Mouse (Mus musculus) heart, adult 8-10 months (tissue): ENCODE data around the gene Trem1. TPM values are rescaled to one million over a fixed set of nuclear protein-coding genes. Genes with fewer than 3 reads are reported as not detected.

Source experiments
- DNase-seq: peaks from one replicate; pipeline ENCODE4 v3.0.0; 2022; ENCODE audit warnings: low spot score
- total RNA-seq, 4 experiments: library from RNA; stranded (reverse); gene quantifications; 2 replicates each; pipeline ENCODE4 v1.2.4; 2022

The Trem1 gene
- total RNA-seq: under 1 TPM in 2 of 4 experiments, not detected in 2; 0.12 to 0.49 TPM

DNA sequence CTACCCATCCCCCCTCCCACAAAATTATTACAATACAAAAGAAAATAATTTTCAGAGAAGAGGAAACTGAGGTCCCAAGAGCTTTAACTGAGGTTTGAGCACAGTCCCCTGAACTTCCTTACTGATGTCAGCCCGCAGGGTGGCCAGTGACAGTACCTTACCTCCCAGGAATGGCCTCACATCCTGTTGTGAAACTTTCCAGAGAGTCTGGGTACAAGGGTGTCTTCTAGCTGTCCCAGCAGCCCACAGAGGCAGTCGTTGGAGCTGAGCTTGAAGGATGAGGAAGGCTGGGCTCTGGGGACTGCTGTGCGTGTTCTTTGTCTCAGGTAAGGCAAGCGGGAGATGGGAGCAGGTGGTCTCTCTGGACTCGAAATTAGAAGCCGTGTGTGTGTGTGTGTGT, at the start of gene Trem1:
Gene Trem1 (plus strand): TSS at position 251 of the 400 bp plus-strand sequence.
- no peak for DNase-seq

DNA sequence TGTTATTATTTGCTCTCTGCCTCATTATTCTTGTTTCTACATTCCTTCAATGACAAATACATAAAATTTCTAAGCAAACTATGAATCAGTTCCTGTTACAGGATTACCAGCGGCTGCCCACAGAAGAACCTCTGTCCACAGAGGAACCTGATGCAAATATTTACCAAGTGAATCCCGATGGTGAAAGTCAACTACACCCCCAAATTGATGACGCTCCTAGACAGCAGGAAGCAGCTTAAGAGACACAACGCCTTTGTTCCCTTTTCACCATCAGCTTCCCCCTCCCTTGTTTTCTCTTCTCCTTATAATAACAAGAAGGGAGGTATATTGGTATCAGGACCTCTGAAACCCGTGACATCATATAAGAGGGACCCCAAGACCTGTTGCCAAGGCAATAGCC, 47.3 kb upstream of the Trem1 start:
- DNase-seq: no peak

GRCm38 (mm10) chr17:48192366-48192765, 40.2 kb upstream of the Trem1 start:
- no peak for DNase-seq

GRCm38 (mm10) chr17:48203086-48203485, 29.5 kb upstream of the Trem1 start:
- no peak for DNase-seq

DNA sequence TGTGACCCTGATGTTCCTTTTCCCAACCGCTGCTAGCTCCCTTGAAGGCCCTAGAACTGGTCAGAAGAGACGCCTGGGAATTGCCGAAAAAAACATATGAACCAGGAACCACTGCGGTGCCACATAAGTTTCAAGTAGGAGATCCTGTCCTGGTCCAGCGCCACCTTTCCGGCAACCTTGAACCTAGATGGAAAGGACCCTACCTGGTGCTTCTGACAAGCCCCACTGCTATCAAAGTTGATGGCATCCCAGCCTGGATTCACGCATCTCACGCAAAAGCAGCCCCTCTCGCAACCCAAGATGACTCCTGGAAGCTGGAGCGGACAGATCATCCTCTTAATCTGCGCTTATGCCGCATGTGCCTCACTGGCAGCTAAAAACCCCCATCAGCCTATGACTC, 20.0 kb upstream of the Trem1 start:
- no peak for DNase-seq

- no peak for DNase-seq
Measured at GRCm38 (mm10) chr17:48213511-48213910, 19.1 kb upstream of the Trem1 start.

DNA sequence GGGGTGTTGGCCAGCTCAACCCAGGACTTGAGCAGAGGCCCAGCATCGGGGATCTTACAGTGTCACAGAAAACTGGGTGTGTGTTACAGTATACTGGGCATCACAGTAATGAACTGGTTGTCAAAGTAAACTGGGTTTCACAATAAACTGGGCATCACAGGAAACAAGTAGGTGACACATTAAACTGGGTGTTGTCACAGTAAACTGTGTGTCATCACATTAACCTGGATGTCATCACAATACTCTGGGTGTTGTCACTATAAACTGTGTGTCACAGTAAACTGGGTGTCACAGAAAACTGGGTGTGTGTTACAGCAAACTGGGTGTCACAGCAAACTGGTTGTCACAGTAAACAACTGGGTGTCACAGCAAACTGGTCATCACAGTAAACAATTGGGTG, 17.1 kb upstream of the Trem1 start:
- DNase-seq: no peak

DNA sequence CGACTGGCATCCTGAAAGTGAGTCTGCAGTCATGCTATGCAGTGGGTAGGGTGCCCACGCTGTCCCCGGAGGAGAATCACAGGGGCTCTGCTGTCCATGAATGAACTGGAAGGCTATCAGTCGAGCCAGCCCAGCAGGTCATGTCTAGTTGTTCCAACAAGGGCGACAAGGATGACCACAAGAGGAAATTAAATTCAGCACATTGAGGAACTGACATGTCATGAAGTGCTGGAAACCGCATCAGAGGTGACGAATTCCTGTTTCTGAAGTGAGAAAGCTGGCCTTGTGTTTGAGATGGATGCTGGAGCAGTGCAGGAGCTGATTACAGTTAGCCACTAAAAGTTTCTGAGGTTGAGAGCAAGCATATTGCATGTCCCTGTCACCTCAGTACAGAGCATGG, 1.9 kb upstream of the Trem1 start:
- no peak for DNase-seq

- DNase-seq: no peak
Measured at GRCm38 (mm10) chr17:48233789-48234188, 1.2 kb downstream of the Trem1 start.

DNA sequence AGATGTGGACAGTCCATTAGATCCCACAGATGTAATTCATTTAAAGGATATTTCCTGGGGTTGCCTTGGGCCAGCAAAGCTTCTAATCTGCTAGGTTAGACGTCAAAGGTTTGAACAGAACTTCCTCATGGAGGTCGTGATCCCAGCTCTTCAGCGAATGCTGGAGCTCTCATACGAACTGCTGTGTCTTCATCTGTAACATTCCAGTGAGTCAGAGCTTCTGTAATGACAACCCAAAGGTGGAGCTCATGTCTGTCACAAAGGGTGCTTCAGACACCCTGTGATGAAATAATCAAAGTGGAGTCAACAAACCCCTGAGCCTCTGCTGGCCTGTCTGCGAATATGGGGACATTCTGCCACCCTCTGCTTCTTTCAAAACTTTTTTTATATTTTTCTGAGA, 2.0 kb downstream of the Trem1 start:
- DNase-seq: no peak

GRCm38 (mm10) chr17:48235773-48236370, 3.3 kb downstream of the Trem1 start:
- DNase-seq: no peak

DNA sequence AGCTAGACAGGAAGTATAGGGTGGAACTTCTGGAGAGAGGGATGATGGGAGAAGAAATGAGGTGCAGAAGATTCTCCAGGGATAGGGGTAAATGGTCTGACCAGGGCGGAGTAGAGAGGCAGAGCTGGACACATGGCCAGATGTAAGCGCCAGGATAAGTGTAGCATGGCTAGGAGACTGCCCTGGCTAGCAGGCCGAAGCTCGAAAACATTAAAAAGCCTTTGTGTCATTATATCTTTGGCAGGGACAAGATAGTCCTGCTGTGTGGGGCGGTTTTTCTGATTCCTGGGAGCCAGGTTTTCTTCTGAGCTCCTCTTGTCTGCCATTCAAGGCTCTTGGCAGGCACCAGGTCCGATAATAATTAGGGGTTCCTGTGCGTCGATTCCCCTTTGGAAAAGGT, 5.1 kb downstream of the Trem1 start:
- no peak for DNase-seq

- no peak for DNase-seq
Measured at GRCm38 (mm10) chr17:48247221-48247928, 14.8 kb downstream of the Trem1 start, which contains the start of gene Trem3. Gene Trem3 (plus strand): TSS chr17:48247777.

GRCm38 (mm10) chr17:48249039-48249438, 16.5 kb downstream of the Trem1 start:
- DNase-seq: no peak

- no peak for DNase-seq
Measured at GRCm38 (mm10) chr17:48249501-48249900, 16.9 kb downstream of the Trem1 start.

- no peak for DNase-seq
Measured at GRCm38 (mm10) chr17:48250631-48251030, 18.1 kb downstream of the Trem1 start.

GRCm38 (mm10) chr17:48256575-48256974, 24.0 kb downstream of the Trem1 start:
- no peak for DNase-seq

DNA sequence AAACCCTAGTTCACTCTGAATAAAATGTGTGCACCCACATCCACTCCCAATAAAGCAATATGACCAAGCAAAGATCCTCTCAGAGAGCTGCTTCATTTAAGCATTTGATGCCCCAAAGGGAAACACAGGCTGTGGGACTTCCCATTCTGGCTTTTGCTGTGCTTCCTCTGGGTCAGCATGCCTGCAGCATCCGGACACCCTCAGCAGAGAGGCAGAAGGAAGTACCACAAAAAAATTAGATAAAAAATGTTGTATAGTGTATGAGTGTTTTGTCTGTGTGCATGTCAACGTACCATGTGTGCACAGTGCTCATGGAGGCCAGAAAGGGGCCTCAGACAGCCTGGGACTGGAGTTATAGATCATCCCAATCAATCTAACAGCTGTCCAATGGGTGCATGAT, 29.3 kb downstream of the Trem1 start:
- DNase-seq: no peak

GRCm38 (mm10) chr17:48263741-48264362, 31.3 kb downstream of the Trem1 start, which contains the start of gene Treml4:
Gene Treml4 (plus strand): TSS chr17:48264295.
- DNase-seq: no peak

DNA sequence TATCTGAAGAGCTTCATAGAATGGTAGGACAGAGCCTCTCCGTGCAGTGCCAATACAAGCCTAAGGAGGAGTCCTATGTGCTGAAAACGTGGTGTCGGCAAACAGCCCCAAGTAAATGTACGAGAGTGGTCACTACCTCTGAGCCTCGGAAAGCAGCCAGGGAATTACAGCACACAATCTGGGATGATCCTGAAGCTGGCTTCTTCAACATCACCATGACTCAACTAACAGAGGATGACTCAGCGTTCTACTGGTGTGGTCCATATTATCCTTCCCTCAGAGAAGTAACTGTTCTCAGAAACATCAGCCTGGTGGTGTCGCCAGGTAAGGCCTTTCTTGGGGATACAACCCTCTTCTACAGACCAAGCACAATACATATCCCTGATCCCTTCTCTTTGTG, 32.1 kb downstream of the Trem1 start:
- DNase-seq: no peak

DNA sequence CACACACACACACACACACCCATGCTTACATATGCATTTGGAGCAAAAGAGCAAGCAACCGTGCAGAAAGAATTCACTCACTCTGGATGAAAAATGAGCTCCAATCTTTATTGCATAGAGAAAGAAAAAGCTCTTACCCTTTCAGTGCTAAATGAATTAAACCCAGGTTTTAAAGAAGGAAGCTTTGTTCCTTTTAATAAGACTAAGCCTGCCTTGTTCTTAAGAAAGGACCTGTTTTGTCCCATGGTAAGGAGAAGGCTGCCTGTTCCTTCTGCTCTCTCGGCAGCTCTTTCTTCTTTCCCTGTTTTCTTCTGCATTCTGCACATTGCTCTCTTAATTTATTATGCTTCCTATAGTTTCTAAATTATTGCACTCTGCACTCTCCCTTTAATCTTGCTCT, 33.6 kb downstream of the Trem1 start:
- DNase-seq: no peak

DNA sequence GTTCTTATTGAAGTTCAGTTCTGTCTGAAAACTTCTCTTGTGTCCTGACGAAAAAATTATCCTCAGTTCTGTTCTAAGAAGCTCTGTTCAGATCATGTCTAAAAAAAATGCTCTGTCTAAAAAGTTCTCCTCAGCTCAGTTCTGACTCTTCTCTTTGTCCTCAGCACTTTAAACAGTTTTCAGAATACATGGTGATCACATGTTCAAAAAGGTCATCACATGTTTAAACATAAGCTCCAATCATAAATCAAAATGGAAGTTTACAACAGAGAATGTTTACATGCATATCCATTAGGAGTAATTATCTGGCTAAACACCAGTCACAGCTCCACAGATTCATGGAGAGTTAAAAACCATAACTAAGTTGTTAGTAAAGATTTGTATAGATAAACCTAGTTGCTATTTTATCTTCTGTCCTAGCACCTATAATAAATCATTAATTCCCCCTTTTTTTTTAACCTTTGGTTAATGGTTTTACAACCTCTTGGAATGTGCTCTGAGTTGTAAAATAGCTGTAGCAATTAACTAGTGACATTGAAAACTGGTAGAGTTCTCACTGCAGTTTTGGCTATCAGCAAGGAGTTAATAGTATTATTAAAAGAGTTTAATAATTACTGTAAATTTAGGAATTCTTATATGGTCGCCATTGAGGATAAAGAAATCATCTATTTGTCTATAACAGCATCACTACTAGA, 34.2 kb downstream of the Trem1 start:
- no peak for DNase-seq
